Mouse (Mus musculus): ENCODE measurements at regions not wholly inside any gene's neighbourhood (a gene's known extent, or its start where the extent isn't known, plus 50 kb on each side); places are given as distances from the start of the nearest gene placed in this dataset.
A peak's percentile ranks its signal among the peaks of the same experiment; 100 is the strongest.

- TF ChIP-seq GATA4 (IDR thresholded peaks at IDR 0.05; ENCODE audit: insufficient replicate concordance, low read length), result no peak
Measured at GRCm38 (mm10) chr13:107602149-107602548, 442.1 kb upstream of the Smim15 start.

- no peak for TF ChIP-seq GATA4 (IDR thresholded peaks at IDR 0.05; ENCODE audit: insufficient replicate concordance, low read length)
Measured at GRCm38 (mm10) chr13:107601132-107601439, 443.2 kb upstream of the Smim15 start.

- peak; percentile 55; the same call in 1 of the 2 replicates for TF ChIP-seq GATA4 (IDR thresholded peaks at IDR 0.05; ENCODE audit: insufficient replicate concordance, low read length)
Measured at GRCm38 (mm10) chr13:107600331-107601131, 443.7 kb upstream of the Smim15 start.

- peak; percentile 66; the same call in 1 of the 2 replicates for TF ChIP-seq GATA4 (IDR thresholded peaks at IDR 0.05; ENCODE audit: insufficient replicate concordance, low read length)
Measured at GRCm38 (mm10) chr13:107599094-107599644, 445.1 kb upstream of the Smim15 start.

GRCm38 (mm10) chr13:107598391-107598790 is 445.9 kb upstream of the Smim15 start:
- TF ChIP-seq GATA4 (IDR thresholded peaks at IDR 0.05; ENCODE audit: insufficient replicate concordance, low read length), result no peak

GRCm38 (mm10) chr13:107597217-107597616 is 447.0 kb upstream of the Smim15 start:
- no peak for TF ChIP-seq GATA4 (IDR thresholded peaks at IDR 0.05; ENCODE audit: insufficient replicate concordance, low read length)

- no peak for TF ChIP-seq GATA4 (IDR thresholded peaks at IDR 0.05; ENCODE audit: insufficient replicate concordance, low read length)
Measured at GRCm38 (mm10) chr13:107596183-107596582, 448.1 kb upstream of the Smim15 start.

- TF ChIP-seq GATA4 (IDR thresholded peaks at IDR 0.05; ENCODE audit: insufficient replicate concordance, low read length), result no peak
Measured at GRCm38 (mm10) chr13:107588399-107589002, 455.7 kb upstream of the Smim15 start.

- TF ChIP-seq GATA4 (IDR thresholded peaks at IDR 0.05; ENCODE audit: insufficient replicate concordance, low read length), result no peak
Measured at GRCm38 (mm10) chr13:107587678-107588077, 456.6 kb upstream of the Smim15 start.

GRCm38 (mm10) chr13:107585936-107586335 is 458.3 kb upstream of the Smim15 start:
- TF ChIP-seq GATA4 (IDR thresholded peaks at IDR 0.05; ENCODE audit: insufficient replicate concordance, low read length), result no peak

- TF ChIP-seq GATA4 (IDR thresholded peaks at IDR 0.05; ENCODE audit: insufficient replicate concordance, low read length), result no peak
Measured at GRCm38 (mm10) chr13:107585353-107585752, 458.9 kb upstream of the Smim15 start.

GRCm38 (mm10) chr13:107578968-107579367 is 465.3 kb upstream of the Smim15 start:
- no peak for TF ChIP-seq GATA4 (IDR thresholded peaks at IDR 0.05; ENCODE audit: insufficient replicate concordance, low read length)

- no peak for TF ChIP-seq GATA4 (IDR thresholded peaks at IDR 0.05; ENCODE audit: insufficient replicate concordance, low read length)
Measured at GRCm38 (mm10) chr13:107577809-107578208, 466.4 kb upstream of the Smim15 start.

GRCm38 (mm10) chr13:107577272-107577671 is 467.0 kb upstream of the Smim15 start:
- TF ChIP-seq GATA4 (IDR thresholded peaks at IDR 0.05; ENCODE audit: insufficient replicate concordance, low read length), result peak; percentile 91; the same call in 1 of the 2 replicates

GRCm38 (mm10) chr13:107576701-107577100 is 467.5 kb upstream of the Smim15 start:
- TF ChIP-seq GATA4 (IDR thresholded peaks at IDR 0.05; ENCODE audit: insufficient replicate concordance, low read length), result no peak

GRCm38 (mm10) chr13:107575025-107575424 is 469.2 kb upstream of the Smim15 start:
- no peak for TF ChIP-seq GATA4 (IDR thresholded peaks at IDR 0.05; ENCODE audit: insufficient replicate concordance, low read length)
